Mouse (Mus musculus) erythroblast, embryonic 14.5 days (primary cell): ENCODE measurements around the gene Hipk4.

Experiments used
- GATA1 ChIP-seq: IDR thresholded peaks from 2 replicates; pipeline ENCODE4 v1.6.1; 2012; ENCODE audit warnings: low read length, inconsistent platforms, mixed read lengths
- TAL1 ChIP-seq: IDR thresholded peaks from 3 replicates; pipeline ENCODE4 v1.6.1; 2012; ENCODE audit warnings: low read length, inconsistent platforms, mixed read lengths

DNA sequence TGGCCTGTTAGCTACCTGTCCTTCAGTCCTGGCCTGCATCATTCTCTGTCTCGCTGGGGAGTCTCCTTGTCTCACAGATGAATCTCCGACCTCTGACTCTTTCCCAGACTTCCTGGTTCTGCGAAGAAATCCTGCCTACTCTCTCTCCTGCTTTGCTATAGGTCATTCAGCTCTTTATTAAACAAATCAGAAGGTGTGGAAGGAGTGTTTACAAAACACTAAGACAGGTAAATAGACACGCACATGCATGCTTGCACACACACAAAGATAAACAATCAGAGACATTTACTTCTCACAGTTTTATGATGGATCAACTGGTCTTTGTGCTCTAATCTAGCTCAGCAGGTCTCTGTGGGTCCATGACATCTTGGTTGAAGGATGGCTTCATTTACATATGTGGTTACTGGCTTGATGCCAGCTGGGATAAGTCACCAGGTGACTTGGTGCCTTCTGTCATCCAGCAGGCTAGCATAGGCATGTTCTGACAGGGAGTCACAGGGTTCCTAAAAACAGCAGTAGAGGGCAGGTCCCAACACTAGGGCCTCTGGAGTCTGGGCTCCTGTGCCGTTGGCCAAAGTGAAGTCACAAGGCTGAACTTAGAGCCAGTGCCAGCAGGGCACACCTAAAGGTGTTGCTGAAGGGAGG, 46.6 kb downstream of the Hipk4 start:
- no peak for TF ChIP-seq GATA1
- no peak for TF ChIP-seq TAL1
